Comparison of ENCODE assay signal across 8 mouse cellular contexts in genomic region chr5:123151077-123151476, GRCm38 (mm10). TPM values are rescaled to one million over a fixed set of nuclear protein-coding genes. Genes with fewer than 3 reads are reported as not detected.
DNase-seq lines count a peak whose midpoint lies in the region; ATAC-seq lines count a peak whose summit lies in the region.

No protein-coding gene starts in this region.

- peaks cover 46% of the 10 kb centered on the region for H3K4me1 ChIP-seq in kidney, embryonic 15.5 days
- H3K4me1 ChIP-seq in forebrain, embryonic 10.5 days: peaks cover 45% of the 10 kb centered on the region
- H3K4me1 ChIP-seq in stomach, embryonic 15.5 days: peaks cover 36% of the 10 kb centered on the region

- peak overlapping the region; percentile 56 for H3K4me2 ChIP-seq in kidney, embryonic 15.5 days
- peak overlapping the region; percentile 55 for H3K4me2 ChIP-seq in stomach, embryonic 15.5 days

- no peak for DNase-seq in kidney, adult 18-20 months
- DNase-seq in forebrain, embryonic 10.5 days (ENCODE audit: extremely low spot score, low spot score): no peak
- peak; percentile 90 for DNase-seq in induced T-regulatory cell, adult 2 months (ENCODE audit: low read depth)
- DNase-seq in layer of hippocampus, adult 11-12 months (ENCODE audit: low spot score): no peak
- no peak for DNase-seq in cerebellum, adult 11 months

- H3K36me3 ChIP-seq in kidney, embryonic 15.5 days: peaks cover 88% of the 10 kb centered on the region
- peaks cover 97% of the 10 kb centered on the region for H3K36me3 ChIP-seq in forebrain, embryonic 10.5 days (replicated peaks)
- peaks cover 45% of the 10 kb centered on the region for H3K36me3 ChIP-seq in macrophage (ENCODE audit: inconsistent target)
- H3K36me3 ChIP-seq in stomach, embryonic 15.5 days: peaks cover 53% of the 10 kb centered on the region

- ATAC-seq in kidney, embryonic 15.5 days (replicated peaks; ENCODE audit: low FRiP score): 0 out of 2 replicates have a peak, but pooled peaks have one; percentile 4
- no peak for ATAC-seq in stomach, embryonic 15.5 days (ENCODE audit: insufficient read depth, low FRiP score, low read depth)

- H3K79me2 ChIP-seq in macrophage (ENCODE audit: inconsistent target): peaks cover 94% of the 10 kb centered on the region

- H3K27ac ChIP-seq in kidney, embryonic 15.5 days: peak overlapping the region; percentile 64
- H3K27ac ChIP-seq in forebrain, embryonic 10.5 days: 0 out of 2 replicates have a peak overlapping the region, but pooled peaks have one; percentile 37
- H3K27ac ChIP-seq in macrophage: peak overlapping the region; percentile 57
- H3K27ac ChIP-seq in stomach, embryonic 15.5 days: peak overlapping the region; percentile 62

- 21% methylated on average over 7 of the region's 7 CpGs for WGBS in kidney, embryonic 15.5 days
- 63% methylated on average over 7 of the region's 7 CpGs for WGBS in forebrain, embryonic 10.5 days
- 3% methylated on average over 6 of the region's 7 CpGs for WGBS in macrophage (ENCODE audit: missing documents)
- 20% methylated on average over 7 of the region's 7 CpGs for WGBS in stomach, embryonic 15.5 days

- no peaks in the 10 kb centered on the region for H3K27me3 ChIP-seq in kidney, embryonic 15.5 days
- H3K27me3 ChIP-seq in forebrain, embryonic 10.5 days (ENCODE audit: poor library complexity, severe bottlenecking): no peaks in the 10 kb centered on the region
- no peaks in the 10 kb centered on the region for H3K27me3 ChIP-seq in stomach, embryonic 15.5 days (replicated peaks)

- H3K9me3 ChIP-seq in kidney, embryonic 15.5 days (replicated peaks): no peaks in the 10 kb centered on the region
- no peaks in the 10 kb centered on the region for H3K9me3 ChIP-seq in forebrain, embryonic 10.5 days
- H3K9me3 ChIP-seq in stomach, embryonic 15.5 days: no peaks in the 10 kb centered on the region

- H3K9ac ChIP-seq in kidney, embryonic 15.5 days: 0 out of 2 replicates have a peak overlapping the region, but pooled peaks have one; percentile 43
- H3K9ac ChIP-seq in stomach, embryonic 15.5 days: no peak overlapping the region

- H3K4me3 ChIP-seq in kidney, embryonic 15.5 days (replicated peaks): peak overlapping the region; percentile 41
- peak overlapping the region; percentile 42; the same call in 1 of the 2 replicates for H3K4me3 ChIP-seq in forebrain, embryonic 10.5 days
- peak overlapping the region; percentile 32 for H3K4me3 ChIP-seq in macrophage (ENCODE audit: inconsistent target)
- peak overlapping the region; percentile 33; the same call in 1 of the 2 replicates for H3K4me3 ChIP-seq in stomach, embryonic 15.5 days (replicated peaks)

RNA-seq across cellular contexts. Expression of gene Setd1b, which starts 9.1 kb away (rescaled TPM):
- 11.0 and 11.1 TPM in 2 replicates for polyA plus RNA-seq in kidney, embryonic 15.5 days (2015; fragmentation: Nextera tagmentation; extraction: Ambion mirVana)
- polyA plus RNA-seq in forebrain, embryonic 10.5 days (2016; fragmentation: Nextera tagmentation; extraction: Ambion mirVana): 7.6 and 8.1 TPM in 2 replicates
- 100 to 1,000 TPM in 13 of 26 experiments, 10 to 100 TPM in 13; 18.3 to 239 (median 95.7) TPM for total RNA-seq in macrophage (2018; cell fraction: chromatin; rRNA removed)
- total RNA-seq in macrophage (2018; cell fraction: cytosol; rRNA removed): 10 to 100 TPM in 24 of 26 experiments, 1 to 10 TPM in 2; 8.6 to 39.5 (median 22.5) TPM
- total RNA-seq in macrophage (2018; cell fraction: nucleus; rRNA removed): 100 to 1,000 TPM in 2 of 26 experiments, 10 to 100 TPM in 24; 19.1 to 231 (median 59.7) TPM
- polyA plus RNA-seq in macrophage (2018): 8.0 to 13.8 TPM (median 9.3 TPM) in 3 replicates
- 9.4 and 9.6 TPM in 2 replicates for polyA plus RNA-seq in stomach, embryonic 15.5 days (2015; fragmentation: Nextera tagmentation; extraction: Ambion mirVana)

RNA-seq across cellular contexts. Expression of gene Psmd9, which starts 18.1 kb away (rescaled TPM):
- 82.5 and 90.5 TPM in 2 replicates for polyA plus RNA-seq in kidney, embryonic 15.5 days (2015; fragmentation: Nextera tagmentation; extraction: Ambion mirVana)
- 80.5 and 84.6 TPM in 2 replicates for polyA plus RNA-seq in forebrain, embryonic 10.5 days (2016; fragmentation: Nextera tagmentation; extraction: Ambion mirVana)
- total RNA-seq in macrophage (2018; cell fraction: chromatin; rRNA removed): 10 to 100 TPM in 24 of 26 experiments, 1 to 10 TPM in 2; 8.0 to 43.2 (median 25.0) TPM
- total RNA-seq in macrophage (2018; cell fraction: cytosol; rRNA removed): 10 to 100 TPM; 14.3 to 23.1 (median 18.2) TPM
- total RNA-seq in macrophage (2018; cell fraction: nucleus; rRNA removed): 10 to 100 TPM in 23 of 26 experiments, 1 to 10 TPM in 3; 7.1 to 33.1 (median 18.5) TPM
- 13.6 to 18.6 TPM (median 16.4 TPM) in 3 replicates for polyA plus RNA-seq in macrophage (2018)
- 67.6 and 76.0 TPM in 2 replicates for polyA plus RNA-seq in stomach, embryonic 15.5 days (2015; fragmentation: Nextera tagmentation; extraction: Ambion mirVana)

RNA-seq across cellular contexts. Expression of gene Rhof, which starts 18.6 kb away (rescaled TPM):
- polyA plus RNA-seq in kidney, embryonic 15.5 days (2015; fragmentation: Nextera tagmentation; extraction: Ambion mirVana): 3.0 and 3.6 TPM in 2 replicates
- 1.2 and 1.5 TPM in 2 replicates for polyA plus RNA-seq in forebrain, embryonic 10.5 days (2016; fragmentation: Nextera tagmentation; extraction: Ambion mirVana)
- 10 to 100 TPM in 11 of 26 experiments, 1 to 10 TPM in 11, under 1 TPM in 4; 0.31 to 73.6 (median 4.6) TPM for total RNA-seq in macrophage (2018; cell fraction: chromatin; rRNA removed)
- 10 to 100 TPM in 8 of 26 experiments, 1 to 10 TPM in 18; 1.3 to 29.5 (median 2.6) TPM for total RNA-seq in macrophage (2018; cell fraction: cytosol; rRNA removed)
- total RNA-seq in macrophage (2018; cell fraction: nucleus; rRNA removed): 10 to 100 TPM in 13 of 26 experiments, 1 to 10 TPM in 13; 1.2 to 19.8 (median 9.8) TPM
- polyA plus RNA-seq in macrophage (2018): 0.73 to 1.9 TPM (median 0.77 TPM) in 3 replicates
- 1.9 and 2.3 TPM in 2 replicates for polyA plus RNA-seq in stomach, embryonic 15.5 days (2015; fragmentation: Nextera tagmentation; extraction: Ambion mirVana)

RNA-seq across cellular contexts. Expression of gene Hpd, which starts 31.4 kb away (rescaled TPM):
- 0.99 and 1.5 TPM in 2 replicates for polyA plus RNA-seq in kidney, embryonic 15.5 days (2015; fragmentation: Nextera tagmentation; extraction: Ambion mirVana)
- 0.31 TPM in 1 of 2 replicates, not detected in the other for polyA plus RNA-seq in forebrain, embryonic 10.5 days (2016; fragmentation: Nextera tagmentation; extraction: Ambion mirVana)
- not detected for total RNA-seq in macrophage (2018; cell fraction: chromatin; rRNA removed)
- total RNA-seq in macrophage (2018; cell fraction: cytosol; rRNA removed): not detected
- total RNA-seq in macrophage (2018; cell fraction: nucleus; rRNA removed): not detected
- not detected in 3 replicates for polyA plus RNA-seq in macrophage (2018)
- polyA plus RNA-seq in stomach, embryonic 15.5 days (2015; fragmentation: Nextera tagmentation; extraction: Ambion mirVana): 2.2 and 5.3 TPM in 2 replicates
